Mouse (Mus musculus) heart, adult 8-10 months (tissue): ENCODE measurements at regions not wholly inside any gene's neighbourhood (a gene's known extent, or its start where the extent isn't known, plus 50 kb on each side); places are given as distances from the start of the nearest gene placed in this dataset.

ENCODE experiments used
- DNase-seq: peaks from one replicate; pipeline ENCODE4 v3.0.0; 2022; ENCODE audit warnings: low spot score

DNA sequence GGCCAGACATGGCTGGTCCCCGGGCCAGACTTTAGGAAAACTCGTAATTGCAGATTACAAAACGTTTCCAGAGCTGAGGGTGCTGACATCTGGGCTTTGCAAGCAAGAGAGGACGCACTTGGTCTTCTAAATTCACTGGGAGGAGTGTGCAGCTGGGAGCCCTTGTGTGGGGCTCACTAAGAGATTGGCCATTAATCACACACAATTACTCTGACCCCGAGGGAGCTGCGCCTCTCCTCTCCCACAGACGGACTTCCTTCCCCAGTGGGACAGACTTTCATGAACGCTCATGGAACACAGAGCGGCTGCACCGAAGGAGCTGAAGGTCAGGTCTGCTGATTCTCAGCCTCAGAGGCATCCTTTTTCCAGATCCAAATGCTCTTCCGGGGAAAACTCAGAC is 407.2 kb downstream of the Med13l start:
- peak; percentile 39 for DNase-seq

DNA sequence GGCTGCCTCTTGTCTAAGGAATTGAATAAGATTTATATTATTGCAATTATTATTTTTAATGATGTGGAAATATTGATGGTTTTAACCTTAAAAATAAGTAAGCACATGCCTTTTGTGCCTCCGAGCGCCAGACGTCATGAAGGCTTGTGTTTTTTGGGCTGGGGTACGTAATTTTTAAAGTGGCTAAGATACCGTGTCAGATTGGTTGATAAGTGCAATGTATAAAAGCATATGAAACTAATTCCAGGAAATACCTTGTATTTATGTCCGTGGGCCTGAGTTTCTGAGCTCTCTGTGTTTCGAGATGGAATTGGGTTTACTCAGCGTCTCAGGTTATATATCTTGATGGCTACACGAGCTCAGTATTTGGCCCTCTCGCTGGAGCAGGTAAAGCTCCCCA is 414.7 kb downstream of the Med13l start:
- DNase-seq = no peak

- DNase-seq = no peak
These were observed 418.6 kb downstream of the Med13l start for GRCm38 (mm10) chr5:118978921-118979630.

- DNase-seq = peak; percentile 74
These were observed 420.6 kb downstream of the Med13l start for GRCm38 (mm10) chr5:118981046-118981445.

DNA sequence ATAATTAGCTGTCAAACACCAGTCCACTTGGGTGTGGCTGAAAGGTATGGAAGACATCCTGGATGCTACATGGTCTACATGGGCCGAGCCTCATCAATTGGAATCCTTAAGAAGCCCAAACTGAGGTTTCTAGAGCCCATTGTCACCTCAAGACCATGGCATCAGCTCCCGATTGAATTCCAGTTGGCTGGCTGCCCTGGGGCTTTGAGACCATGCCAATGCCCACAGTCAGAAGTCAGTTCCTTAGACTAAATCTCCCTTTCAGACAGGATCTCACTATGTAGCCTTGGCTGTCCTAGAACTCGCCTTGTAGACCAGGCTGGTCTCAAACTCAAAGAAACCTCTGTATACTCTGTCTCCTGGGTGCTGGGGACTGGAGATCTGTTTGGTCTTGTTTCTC is 423.8 kb downstream of the Med13l start:
- DNase-seq = no peak

- no peak for DNase-seq
These were observed 424.4 kb downstream of the Med13l start for GRCm38 (mm10) chr5:118984797-118985408.

DNA sequence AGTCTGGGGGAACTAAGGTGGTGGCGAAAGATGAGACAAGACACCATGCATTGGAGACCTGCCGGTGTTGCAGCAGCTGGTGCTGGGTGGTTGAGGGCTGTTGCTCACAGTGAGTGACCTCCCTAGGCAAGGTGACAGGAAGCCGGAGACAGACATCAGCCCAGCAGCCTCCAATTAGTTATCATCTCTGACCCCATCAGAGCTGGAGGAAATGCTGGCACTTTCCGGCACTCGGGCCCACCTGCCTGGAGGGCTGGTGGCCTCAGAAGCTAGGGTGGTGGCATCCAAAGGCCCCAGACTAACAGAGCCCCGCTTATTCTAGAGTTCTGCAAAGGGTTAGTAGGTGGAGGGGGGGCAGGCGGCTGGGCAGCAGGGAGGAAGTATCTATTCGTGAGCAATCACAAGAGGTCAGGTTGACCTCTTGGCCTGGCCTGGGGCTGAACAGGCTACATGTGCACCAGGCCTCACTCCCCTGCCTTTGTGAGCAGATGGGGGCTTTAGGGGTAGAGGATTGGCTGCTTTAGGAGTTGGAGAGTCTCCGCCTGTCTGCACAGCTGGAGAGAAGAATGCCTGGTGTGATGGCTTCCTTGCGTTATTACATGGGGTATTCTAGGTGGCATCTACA is 427.0 kb downstream of the Med13l start:
- DNase-seq = no peak

GRCm38 (mm10) chr5:118999124-118999523 is 438.6 kb downstream of the Med13l start:
- no peak for DNase-seq

DNA sequence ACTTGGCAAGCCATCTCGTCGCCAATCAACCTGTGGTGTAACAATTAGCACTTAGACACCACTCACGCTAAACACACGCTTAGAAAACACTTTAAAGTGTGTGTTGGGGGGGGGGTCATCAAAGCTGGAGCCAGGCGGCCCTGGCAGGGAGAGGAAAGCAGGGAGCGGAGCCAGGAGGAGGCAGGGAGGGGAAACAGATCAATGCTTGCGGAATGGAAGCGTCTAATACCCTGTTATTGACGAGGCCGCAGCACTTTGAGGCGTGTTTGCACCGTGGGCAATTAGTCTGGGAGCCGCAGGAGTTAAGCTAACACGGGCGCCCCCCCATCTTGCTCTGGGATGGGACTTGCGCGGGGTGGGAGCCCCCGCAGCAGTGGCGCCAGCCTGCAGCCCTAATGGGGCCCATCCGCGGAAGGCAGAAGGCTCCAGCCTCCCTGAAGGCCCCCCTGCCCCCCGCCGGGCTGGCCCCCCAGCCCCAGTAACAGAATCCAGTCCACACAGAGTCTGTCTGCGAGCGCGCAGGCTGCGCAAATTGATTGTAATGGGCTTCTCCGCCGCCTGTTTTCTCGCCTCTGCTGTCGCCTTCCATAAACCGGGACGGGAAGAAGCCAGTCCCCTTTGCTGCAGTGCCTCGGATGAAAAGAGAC is 445.5 kb downstream of the Med13l start:
- no peak for DNase-seq

DNA sequence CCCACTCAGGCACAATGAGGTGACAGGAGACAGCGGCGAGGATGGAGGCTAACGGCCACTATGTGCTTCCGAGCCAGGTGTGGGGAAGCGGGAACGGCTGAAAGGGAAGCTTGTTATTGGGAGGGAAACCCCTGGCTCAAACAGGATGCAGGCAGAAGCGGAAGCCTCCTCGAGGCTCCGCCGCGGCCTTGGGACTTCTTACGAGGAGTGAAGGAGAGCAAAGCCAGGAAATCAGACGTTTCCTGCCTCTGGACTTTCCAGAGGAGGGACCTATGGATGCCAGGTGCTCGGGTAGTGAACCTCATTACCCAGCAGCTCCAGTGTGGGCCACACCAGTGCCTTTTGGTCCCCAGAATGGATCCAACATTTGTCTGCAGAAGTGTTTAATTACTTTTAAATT is 449.6 kb downstream of the Med13l start:
- DNase-seq = no peak

- DNase-seq = no peak
These were observed 454.7 kb downstream of the Med13l start for GRCm38 (mm10) chr5:119015181-119015580.

DNA sequence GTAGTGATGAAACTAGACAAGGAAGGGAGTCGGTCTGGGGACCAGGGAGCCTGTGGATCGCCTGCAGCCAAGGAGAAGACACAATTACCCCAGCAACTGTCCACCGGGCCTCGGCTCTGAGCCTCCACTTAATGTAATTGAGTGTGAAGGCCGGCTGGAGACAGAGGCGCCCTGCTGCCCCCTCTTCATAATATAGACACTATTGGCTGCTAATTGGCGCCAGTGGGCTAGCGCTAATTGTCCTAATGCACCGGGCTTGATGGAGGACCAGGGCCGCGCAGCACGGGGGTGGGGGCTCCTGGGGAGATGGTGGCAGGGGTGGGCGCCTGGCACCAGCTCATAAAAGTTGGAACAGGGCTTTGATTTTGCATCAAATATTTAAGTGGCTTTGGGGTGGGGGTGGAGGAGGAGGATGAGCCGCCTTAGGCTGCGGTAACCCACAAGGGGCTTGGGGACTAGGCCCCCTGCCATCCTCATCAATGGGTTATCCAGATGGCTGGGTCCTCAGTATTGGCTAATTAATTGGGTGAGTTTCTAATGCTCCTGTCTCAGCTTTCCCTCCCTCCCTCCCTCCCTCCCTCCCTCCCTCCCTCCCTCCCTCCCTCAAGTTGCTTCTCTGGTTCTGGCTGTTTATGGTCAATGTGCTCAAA is 455.3 kb downstream of the Med13l start:
- no peak for DNase-seq

- DNase-seq = no peak
These were observed 455.9 kb downstream of the Med13l start for GRCm38 (mm10) chr5:119016420-119016819.

GRCm38 (mm10) chr5:119023947-119024346 is 463.5 kb downstream of the Med13l start:
- no peak for DNase-seq

- DNase-seq = no peak
These were observed 471.6 kb downstream of the Med13l start for GRCm38 (mm10) chr5:119032051-119032450.

DNA sequence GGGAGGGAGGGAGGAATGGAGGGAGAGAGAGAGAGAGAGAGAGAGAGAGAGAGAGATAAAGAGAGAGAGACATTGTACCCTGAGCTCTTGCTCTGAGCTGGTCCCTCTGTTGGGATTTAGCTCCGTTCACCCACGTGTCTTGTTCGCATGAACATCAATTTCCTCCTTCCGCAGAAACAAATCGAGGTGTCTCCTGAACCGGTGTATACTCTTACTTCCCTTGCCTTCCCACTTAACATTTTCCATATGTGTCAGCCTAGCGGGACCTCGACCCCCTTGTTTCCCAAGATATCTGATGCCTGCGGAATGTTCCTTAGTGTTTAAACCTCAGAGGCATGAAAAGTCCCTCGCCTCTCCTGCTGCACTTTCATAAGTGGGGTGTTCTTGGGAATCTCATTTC is 484.1 kb downstream of the Med13l start:
- no peak for DNase-seq

DNA sequence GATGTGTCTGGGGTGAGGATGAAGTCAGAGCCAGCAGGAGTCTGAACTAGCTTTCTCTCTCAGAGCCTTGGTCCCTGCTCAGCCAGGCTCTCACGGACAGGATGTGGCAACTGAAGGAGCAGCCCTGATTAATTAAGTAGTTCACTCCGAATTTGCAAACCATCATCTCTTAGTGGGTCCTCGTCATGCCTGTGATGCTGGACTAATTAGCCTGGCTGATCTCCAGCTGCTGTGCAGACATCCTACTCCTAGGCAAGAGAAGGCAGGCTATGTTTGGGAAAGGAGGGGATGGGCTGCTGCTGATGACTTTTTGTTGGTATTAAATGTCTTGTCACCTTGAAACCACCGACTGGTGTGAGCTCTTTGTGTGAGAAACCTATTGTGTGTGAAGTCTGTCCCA is 487.1 kb downstream of the Med13l start:
- no peak for DNase-seq

- no peak for DNase-seq
These were observed 492.0 kb downstream of the Med13l start for GRCm38 (mm10) chr5:119052354-119052996.

GRCm38 (mm10) chr5:119053738-119054137 is 493.3 kb downstream of the Med13l start:
- no peak for DNase-seq

GRCm38 (mm10) chr5:119054393-119054792 is 493.9 kb downstream of the Med13l start:
- DNase-seq = no peak

DNA sequence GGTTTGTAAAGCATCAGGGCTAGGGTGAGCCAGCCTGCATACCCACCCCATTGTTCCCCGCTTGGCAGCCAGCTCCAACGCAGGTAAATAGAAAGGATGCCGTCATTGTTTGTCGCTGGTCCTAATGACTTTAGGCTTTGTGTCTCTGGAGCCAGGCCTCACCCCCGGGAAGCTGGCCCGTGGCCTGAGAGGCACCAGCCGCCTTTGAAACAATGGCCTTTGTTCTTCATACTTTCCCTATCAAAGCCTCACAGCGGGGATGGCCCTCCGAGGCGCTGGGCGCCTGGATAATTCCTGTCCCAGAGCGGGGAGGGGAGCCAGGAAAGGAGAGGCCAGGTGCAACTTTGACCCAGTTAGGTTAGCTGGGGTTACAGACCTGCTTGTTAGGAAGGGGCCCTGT is 495.0 kb downstream of the Med13l start:
- DNase-seq = peak; percentile 78

- no peak for DNase-seq
These were observed 497.3 kb downstream of the Med13l start for GRCm38 (mm10) chr5:119057813-119058212.
